Mouse (Mus musculus): ENCODE measurements around the gene Rimbp2.
"Not testable (repeated sequence)": the region's sequence is repeated elsewhere in the genome, so short reads cannot be mapped to it uniquely, and the experiment has no call there.

The Rimbp2 gene

DNA sequence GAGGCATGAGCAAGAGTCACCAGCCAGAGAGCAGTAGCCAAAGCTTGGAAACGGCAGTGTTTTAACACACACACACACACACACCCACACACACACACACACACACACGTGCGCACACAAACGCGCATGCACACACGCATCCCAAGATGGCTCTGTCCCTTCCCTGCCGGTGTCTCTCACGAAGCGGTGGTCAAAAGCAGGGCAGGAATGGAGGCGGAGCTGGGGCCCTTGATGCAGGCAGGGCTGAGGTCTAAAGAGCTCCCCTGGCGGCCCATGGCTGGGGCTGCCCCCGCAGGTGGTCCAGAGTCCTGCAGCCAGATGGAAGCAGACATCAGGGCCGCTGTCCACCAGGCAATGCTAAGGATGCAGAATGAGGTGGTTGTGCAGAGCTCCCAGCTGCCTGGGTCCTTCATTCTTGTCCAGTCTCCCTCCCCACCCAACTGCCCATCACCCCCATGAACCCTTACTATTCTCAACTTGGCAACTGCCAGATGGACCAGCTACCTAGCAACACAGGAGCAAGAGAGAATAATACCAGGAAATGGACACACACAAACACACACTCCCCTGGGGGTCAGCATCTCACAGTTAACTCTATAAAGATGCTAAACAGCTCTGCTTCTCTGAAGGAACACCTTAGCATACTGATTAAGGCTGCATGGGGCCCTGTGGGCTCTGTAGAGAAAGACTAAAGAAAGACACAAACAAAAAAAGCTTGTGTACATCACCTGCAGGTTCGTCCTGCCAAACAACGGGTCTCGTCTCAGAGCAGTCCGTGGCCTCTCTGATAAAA is at the start of gene Rimbp2:
Gene Rimbp2, minus strand, starts transcription at position 209 of the 793 bp plus-strand sequence.
- DNase-seq (ENCODE audit: low spot score in 2 of 2) = no peak

DNA sequence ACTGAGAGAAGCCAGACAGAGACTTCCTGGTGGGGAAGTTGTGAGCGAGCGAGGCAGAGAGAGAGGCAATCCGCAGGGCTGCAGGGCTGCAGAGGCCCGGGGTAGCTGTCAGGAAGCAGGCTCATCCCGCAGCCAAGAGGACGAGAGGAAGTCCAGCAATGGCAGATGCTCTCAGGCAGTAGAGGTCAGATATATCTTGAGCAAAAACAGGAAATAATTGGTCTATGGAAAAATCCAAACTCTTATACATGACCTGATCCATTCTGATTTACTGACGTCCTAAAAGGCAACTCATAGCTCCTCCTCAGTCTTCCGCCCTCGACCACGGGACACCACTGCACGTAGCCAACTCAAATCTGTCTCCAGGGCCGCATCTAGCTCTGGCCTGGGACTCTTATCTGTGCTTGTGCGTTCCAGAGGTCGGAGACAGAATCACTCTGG is 49.3 kb upstream of the Rimbp2 start:
- no peak for DNase-seq (ENCODE audit: low spot score in 2 of 2)

DNA sequence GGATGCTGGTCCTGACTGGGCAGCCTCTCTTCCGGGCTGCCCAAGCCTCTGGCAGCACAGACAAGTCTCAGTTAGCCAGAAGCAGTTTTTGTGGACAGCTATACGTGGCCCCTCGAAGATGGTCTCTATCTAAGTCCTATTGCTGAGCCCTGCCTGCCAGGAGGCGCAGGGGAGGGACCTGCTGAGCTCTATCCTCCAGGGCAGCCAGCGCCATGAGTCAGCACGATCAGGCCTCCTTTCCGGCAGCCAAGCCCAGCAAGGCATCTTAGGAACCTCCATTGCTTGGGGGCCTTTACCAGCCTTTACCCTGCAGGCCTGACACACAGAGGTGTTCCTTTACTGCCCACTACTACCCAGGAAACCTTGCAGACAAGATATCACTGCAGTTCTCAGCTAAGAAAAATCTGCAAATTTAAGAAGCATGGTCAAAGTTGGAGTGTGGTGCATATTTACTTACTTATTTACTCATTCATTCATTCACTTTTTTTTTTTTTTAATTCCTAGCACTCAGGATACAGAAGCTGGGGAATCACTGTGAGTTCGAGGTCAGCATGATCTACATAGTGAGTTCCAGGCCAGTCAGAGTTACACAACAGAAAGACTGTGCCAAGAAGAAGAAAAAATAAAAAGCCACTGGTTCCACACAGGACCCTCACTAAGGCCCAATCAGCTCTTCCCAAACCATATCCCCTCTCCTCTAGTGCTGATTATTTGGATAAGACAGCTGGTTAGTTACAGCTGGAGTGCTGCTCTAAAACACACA is 47.6 kb upstream of the Rimbp2 start:
- no peak for DNase-seq (ENCODE audit: low spot score in 2 of 2)

DNA sequence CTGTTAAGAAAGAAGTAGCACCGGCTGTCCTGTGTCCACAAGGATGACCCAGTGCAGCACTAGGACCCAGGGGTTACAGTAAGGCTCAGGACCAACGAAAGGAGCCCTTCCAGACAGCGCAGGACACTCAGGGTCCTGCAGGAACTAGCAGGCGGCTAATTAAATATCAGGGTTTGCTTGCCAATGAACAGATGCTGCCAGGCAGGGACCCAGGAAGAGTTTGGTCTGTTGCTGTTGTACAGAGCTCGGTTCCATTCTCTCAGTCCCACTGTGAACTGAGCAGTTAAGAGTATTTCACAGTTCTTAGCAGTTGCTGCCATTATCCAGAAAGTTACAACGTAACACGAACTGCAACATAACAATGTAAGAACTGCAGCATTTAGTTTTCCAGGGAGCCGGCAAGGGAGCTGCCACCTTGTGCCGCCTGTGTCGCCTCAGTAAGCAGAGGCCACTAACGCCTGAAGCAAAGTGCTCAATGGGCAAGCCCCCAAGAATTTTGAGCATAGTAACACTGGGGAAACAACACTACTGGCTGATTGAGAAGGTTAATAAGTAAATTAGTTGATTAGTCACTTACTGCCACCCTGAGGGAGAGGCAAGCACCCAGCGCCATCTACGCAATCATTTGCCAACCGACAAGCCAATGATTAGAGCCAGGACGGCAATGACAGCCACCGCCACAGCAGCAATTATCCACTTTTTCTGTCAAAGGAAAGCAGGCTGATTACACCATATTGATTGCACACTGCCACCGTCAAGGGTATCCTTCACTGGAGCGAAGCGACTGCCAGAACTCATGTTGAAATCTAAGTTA is 34.1 kb upstream of the Rimbp2 start:
- no peak for DNase-seq (ENCODE audit: low spot score in 2 of 2)

DNA sequence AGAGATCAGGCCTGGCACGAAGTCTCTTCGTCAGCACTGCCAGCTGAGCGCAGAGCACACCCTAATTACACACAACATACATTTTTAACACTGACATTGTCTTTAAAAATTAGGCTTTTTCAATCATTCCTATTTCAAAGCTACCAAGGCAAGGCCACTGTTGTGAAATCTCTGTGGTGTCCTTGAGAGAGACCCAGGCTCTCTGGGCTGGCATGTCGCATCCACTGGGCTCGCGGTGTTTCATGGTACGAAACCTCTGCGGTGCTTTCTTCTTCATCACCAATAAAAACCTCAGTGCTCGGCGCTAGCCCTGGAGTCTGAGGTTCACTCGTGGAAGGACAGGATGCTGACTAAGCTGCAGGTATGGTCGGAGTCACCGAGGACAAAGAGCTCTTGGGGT is 32.7 kb upstream of the Rimbp2 start:
- no peak for DNase-seq (ENCODE audit: low spot score in 2 of 2)

DNA sequence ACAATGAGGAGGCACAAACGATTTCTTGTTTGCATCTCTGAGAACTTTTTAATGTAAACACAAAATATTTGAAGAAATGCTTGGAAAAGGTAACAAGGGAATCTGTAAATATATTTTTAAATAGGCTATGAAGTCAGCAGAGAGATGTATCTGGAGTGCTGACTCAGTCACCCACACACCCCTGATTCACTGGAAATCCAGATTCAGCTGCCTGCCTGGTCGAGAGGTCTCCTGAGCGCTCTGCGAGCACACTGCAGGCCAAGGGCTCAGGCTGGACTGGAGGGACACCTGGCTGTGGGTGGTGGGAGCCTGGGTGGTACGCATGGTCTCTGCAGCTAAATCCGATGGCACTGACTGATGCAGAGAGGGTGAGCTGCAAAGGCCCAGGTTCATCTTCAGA is 31.2 kb upstream of the Rimbp2 start:
- DNase-seq (ENCODE audit: low spot score in 2 of 2) = no peak

DNA sequence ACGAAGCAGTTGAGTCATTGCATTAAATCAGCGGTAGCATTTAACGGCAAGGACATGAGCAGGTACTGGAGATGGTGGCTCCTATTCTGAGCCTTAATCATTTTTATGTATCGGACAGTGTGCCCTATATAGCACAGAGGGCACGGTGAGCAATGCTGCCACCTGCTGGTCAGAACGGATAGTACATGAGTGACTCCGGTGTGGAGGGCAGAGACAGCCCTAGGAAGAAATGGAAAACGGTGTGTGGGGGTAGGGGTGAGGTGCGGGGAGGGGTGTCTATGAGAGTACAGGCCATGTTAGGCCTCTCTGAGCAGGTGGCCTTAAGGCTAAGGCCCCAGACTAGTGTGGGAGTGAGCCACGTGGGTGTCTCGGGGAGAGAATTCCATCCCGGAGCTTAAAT is 28.3 kb upstream of the Rimbp2 start:
- DNase-seq (ENCODE audit: low spot score in 2 of 2) = peak; percentile 60 to 62

DNA sequence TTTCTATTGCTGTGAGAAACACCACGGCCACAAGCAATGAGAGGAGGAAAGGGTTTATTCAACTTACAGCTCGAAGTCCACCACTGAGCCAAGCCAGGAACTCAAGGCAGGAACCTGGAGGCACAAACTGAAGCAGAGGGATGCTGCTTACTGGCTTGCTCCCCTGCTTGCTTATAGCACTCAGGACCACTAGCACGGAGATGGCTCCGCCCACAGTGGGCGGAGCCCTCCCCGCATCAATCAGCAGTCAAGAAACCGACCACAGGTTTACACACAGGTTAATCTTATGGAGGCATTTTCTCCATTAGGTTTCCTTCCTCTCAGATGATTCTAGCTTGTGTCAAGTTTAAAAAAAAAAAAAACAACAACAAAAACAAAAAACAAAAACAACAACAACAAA is 27.6 kb upstream of the Rimbp2 start:
- no peak for DNase-seq (ENCODE audit: low spot score in 2 of 2)

DNA sequence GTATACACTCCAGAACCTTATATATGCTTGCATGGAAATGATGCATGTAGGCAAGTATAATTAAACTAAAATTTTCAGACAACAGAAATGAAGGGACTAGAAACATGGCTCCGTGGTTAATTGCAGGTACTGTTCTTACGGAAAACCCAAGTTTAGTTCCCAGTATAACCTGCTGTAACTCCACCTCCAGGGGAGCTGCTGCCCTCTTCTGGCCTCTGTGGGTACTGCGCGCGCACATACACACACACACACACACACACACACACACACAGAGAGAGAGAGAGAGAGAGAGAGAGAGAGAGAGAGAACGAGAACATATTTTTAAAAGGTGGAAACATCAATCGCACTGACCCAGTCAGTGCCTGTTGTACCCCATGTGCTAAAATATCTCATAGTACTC is 25.7 kb upstream of the Rimbp2 start:
- DNase-seq (ENCODE audit: low spot score in 2 of 2) = no peak

DNA sequence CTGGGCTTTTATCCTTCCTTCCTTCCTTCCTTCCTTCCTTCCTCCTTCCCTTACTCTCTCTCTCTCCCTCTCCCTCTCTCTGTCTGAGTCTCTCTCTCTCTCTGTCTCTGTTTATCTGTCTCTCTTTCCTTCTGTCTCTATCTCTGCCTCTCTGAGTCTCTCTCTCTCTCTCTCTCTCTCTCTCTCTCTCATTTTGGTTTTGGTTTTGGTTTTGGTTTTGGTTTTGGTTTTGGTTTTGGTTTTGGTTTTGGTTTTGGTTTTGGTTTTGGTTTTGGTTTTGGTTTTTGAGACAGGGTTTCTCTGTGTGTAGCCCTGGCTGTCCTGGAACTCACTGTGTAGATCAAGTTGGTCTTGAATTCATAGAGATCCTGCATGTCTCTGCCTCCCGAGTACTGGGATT is 24.2 kb upstream of the Rimbp2 start:
- not testable (repeated sequence) for DNase-seq (ENCODE audit: low spot score in 2 of 2)

DNA sequence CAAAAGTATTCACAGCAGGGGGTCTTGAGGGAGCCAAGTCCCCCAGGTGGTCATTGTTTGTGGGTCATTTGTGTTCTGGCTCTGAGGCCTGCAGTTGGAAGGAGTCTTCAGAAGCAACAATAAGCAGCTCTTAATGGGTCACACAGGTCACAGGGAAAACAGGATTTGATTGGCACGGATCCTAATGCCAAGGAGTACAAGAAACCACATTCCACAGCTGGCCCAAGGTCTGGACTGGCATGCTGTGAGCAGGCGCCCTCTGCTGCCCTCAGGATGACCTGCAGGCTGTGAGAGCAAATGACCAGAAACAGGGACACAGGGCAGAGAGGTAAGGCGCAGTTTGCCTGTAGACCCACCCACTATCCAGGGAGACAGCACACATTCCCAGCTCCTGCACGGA is 23.0 kb upstream of the Rimbp2 start:
- no peak for DNase-seq (ENCODE audit: low spot score in 2 of 2)

DNA sequence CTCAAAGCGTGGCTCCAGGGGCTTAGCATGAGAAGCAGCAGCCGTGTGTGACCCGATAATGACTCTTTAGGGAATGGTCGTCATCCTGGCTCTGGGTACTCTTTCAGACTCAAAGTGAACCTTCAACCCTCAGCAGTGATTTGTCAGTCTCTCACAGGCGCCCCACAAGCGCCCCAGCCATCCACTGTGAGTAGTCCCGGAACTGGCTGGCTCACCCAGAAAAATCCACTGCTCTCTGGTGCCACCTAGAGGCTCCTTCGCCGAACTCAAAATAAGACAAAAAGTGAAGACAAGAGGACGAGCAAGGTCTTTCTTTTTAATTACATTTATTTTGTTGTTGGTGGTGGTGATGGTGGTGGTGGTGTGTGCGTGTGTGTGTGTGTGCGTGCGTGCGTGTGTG is 18.0 kb upstream of the Rimbp2 start:
- DNase-seq (ENCODE audit: low spot score in 2 of 2) = peak; percentile 40 to 58

DNA sequence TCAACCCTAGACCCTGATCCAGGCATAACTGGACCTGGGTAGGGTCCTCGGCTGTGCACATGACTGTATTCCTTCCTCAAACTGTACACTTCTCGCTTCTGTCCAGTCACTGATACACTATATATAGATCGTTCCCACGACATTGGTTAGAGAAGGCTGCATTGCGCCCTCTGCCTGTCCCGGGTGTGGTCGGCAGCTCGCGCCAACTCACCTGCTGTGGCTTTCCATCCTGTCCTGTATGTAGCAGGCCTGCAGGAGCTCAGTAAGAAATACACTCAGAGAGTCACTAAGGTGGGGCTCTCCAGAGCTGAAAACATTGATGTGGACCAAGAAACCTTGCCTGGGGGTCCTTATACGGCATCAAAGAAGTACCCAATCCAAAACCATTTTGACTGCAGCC is 17.6 kb upstream of the Rimbp2 start:
- DNase-seq (ENCODE audit: low spot score in 2 of 2) = no peak

DNA sequence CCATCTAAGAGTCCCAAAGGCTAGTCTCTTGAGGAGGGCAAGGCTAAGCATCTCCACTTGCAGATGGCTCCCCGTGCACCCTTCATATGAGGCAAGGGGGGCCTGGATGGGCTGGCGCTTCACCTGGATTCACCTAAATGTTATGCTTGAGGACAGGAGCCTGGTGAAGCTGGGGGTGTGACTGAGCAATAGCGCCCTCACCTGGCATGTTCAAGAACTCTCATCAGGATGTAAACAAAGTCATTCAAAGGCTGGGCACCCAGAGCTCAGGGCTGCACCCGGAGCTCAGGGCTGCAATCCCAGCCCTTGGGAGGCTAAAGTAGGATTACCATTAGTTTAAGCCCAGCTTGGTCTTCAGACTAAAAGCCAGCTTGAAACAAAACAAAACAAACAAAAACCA is 11.1 kb upstream of the Rimbp2 start:
- DNase-seq (ENCODE audit: low spot score in 2 of 2) = no peak

DNA sequence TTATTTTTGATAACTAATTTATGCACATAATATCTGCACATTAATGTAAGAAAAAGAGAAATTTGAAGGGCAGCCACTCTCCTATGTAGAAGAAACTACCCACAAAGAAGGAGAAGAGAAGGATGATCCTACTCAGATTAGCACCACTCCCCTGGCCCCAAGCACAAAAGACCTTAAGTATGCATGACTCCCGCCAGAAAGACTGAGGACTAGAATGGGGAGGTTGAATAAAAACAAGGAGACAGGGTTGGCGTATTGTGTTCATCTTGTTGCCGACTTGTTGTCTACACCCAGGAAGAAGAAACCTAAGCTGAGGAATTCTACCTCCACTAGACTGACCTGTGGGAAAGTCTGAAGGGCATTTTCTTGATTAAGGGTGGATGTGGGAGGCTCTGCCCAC is 5.6 kb upstream of the Rimbp2 start:
- no peak for DNase-seq (ENCODE audit: low spot score in 2 of 2)

DNA sequence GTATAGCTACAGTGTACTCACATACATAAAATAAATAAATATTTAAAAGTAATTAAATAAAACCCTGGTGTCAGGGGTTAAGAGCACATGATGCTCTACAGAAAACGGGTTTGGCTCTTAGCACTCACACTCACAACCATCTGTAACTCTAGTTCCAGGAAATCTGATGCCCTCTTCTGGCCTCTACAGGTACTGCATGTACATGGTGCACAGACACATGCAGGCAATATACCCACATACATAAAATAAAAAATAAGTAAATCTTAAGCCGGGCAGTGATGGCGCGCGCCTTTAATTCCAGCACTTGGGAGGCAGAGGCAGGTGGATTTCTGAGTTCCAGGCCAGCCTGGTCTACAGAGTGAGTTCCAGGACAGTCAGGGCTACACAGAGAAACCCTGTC is 1.1 kb upstream of the Rimbp2 start:
- DNase-seq (ENCODE audit: low spot score in 2 of 2) = not testable (repeated sequence)

DNA sequence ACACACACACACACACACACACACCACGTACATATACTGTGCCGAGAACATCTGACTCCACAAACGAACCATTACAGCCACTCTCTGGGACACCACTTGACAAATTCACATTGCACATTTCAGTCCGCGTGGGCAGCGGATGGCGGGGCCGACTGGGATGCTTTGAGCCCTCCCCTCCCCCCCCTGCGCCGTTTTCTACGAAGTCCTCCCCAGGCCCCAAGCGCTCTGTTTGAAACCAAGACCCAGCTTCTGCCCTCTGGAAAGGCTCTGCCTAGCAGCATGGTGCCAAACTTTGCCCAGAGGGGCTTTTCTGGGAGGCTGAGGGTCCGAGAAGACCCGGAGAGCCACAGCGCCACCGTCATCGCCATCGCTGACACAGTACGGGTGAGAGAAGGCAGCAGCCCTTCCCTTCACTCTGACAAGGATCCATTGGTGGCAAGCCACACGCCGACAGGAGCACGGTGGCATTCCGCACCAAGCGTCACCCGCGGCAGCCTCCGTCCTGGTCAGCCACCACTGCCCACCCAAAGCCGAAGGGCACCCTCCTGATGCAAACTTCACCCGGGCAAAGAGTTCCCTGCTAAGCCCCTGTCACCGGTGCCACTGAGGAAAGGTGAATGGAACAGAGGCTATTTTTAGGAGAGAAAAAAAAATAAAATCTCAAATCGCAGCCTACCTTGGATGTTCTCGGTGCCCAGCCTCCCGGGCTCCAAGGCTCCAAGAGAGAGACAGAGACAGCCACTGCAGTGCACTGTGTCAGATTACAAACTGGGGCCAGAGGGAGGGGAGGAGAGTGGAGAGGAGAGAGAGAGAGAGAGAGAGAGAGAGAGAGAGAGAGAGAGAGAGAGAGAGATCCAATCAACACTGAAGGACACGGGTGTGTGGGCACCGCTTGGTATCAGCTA is 743 bp downstream of the Rimbp2 start:
- DNase-seq (ENCODE audit: low spot score in 2 of 2) = no peak

DNA sequence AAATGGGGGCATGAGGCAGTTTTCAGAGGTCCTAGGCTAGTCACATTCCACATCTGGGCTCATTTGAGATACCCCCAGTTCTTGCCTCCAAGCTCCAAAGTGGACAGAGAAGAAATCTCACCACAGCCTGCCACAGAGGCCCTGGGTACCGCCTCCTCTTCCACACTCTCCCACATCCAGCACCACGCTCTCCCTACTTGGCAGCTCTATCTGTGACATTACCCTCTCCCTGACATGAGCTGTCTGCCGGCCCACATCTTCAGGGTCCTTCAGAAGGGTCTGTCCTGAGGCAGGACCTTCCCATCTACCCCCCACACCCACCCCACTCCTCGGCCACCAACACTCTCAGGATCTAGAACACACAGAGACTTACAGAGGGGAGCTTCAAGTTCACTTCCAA is 1.8 kb downstream of the Rimbp2 start:
- no peak for DNase-seq (ENCODE audit: low spot score in 2 of 2)

DNA sequence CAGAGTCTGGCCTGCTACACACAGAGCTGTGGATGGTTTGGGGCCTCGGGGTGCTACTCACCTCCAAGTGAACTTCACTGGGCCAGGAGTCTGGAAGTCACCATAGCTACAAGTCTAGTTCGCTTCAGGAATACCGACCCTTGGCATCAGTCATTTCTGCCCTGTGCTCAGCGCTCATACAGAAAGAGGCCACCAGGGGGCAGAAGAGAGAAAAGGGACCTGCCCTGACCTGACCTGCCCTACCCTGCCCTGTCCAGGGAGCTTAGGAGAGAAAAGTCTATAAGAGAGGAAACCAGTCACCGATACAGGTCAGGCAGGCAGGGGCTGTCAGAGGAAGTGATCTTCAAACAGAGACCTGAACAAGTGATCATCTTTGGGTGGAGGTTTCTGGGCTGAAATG is 6.2 kb downstream of the Rimbp2 start:
- DNase-seq (ENCODE audit: low spot score in 2 of 2) = peak in 1 of 2 experiments; percentile 8

DNA sequence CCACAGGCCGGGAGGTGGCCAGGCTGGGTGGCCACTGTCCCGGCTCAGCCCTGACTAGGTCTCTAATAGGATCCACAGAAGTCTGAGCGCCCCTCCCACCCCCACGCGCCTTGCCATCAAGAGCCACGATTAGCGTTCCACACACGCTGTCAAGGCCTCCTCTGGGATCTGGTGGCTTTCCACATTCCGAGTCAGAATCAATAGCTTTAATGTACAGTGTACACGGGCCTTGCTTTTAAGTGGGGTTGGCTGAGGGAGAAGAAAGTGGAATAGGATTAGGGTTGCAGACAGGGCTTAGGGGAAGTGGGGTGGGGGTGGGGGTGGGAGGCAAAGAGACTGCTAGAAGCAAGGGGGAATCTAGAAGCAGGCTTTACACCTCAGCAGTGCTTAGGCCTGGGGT is 12.8 kb downstream of the Rimbp2 start:
- no peak for DNase-seq (ENCODE audit: low spot score in 2 of 2)

DNA sequence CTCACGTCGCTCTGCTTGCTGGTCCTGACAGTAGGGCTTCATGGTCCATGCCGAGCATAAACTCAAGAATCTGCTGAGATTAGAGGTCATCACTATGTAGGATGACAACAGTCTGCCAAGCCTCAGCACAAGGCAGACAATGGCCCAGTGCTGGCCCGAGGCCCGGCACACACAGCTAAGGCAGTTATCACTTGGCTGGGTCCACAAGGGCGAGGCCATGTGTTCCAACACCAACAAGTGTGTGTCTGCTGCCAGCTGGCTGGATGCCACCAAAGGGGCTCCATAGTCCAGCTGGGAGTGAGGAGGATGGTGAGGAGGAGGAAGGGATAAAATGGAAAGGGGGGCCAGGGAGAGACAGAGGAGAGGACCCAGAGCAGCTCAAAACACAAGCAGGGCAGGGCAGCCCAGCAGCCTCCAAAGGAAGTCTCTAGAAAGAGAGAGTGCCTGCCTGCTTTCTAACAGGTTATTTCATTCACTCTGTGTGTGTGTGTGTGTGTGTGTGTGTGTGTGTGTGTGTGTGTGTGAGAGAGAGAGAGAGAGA is 17.9 kb downstream of the Rimbp2 start:
- DNase-seq (ENCODE audit: low spot score in 2 of 2) = no peak
